Mouse (Mus musculus) right cerebral cortex, postnatal 4 days (tissue): ENCODE results near the gene Slc44a4.

ENCODE experiments used
- DNase-seq: peaks from one replicate; pipeline ENCODE4 v3.0.0-alpha.2; 2022

The Slc44a4 gene

GRCm38 (mm10) chr17:34913930-34914665 is at the start of gene Slc44a4:
Slc44a4 (plus strand) TSS chr17:34914466.
- DNase-seq: no peak

GRCm38 (mm10) chr17:34865981-34866380 is 48.3 kb upstream of the Slc44a4 start:
- DNase-seq: no peak

GRCm38 (mm10) chr17:34874321-34874720 is 39.9 kb upstream of the Slc44a4 start:
- DNase-seq: no peak

GRCm38 (mm10) chr17:34879336-34879879 is 34.9 kb upstream of the Slc44a4 start, which contains the start of gene Zbtb12:
Zbtb12 (plus strand) TSS chr17:34879483.
- no peak for DNase-seq

GRCm38 (mm10) chr17:34881166-34881565 is 33.1 kb upstream of the Slc44a4 start:
- no peak for DNase-seq

- DNase-seq: no peak
Measured at GRCm38 (mm10) chr17:34881683-34882310, 32.5 kb upstream of the Slc44a4 start, which contains the start of gene Gm20547. Gm20547 (minus strand) TSS chr17:34882042.

- DNase-seq: no peak
Measured at GRCm38 (mm10) chr17:34883332-34883731, 30.9 kb upstream of the Slc44a4 start.

GRCm38 (mm10) chr17:34884704-34885103 is 29.6 kb upstream of the Slc44a4 start:
- no peak for DNase-seq

GRCm38 (mm10) chr17:34885615-34886014 is 28.7 kb upstream of the Slc44a4 start:
- DNase-seq: no peak

GRCm38 (mm10) chr17:34887942-34888341 is 26.3 kb upstream of the Slc44a4 start:
- no peak for DNase-seq

- DNase-seq: no peak
Measured at GRCm38 (mm10) chr17:34890074-34890743, 24.1 kb upstream of the Slc44a4 start.

GRCm38 (mm10) chr17:34891377-34891776 is 22.9 kb upstream of the Slc44a4 start:
- DNase-seq: no peak

- no peak for DNase-seq
Measured at GRCm38 (mm10) chr17:34893072-34893824, 21.0 kb upstream of the Slc44a4 start.

GRCm38 (mm10) chr17:34894074-34894597 is 20.1 kb upstream of the Slc44a4 start:
- peak; percentile 98 for DNase-seq

- peak; percentile 66 for DNase-seq
Measured at GRCm38 (mm10) chr17:34894801-34895530, 19.3 kb upstream of the Slc44a4 start.

GRCm38 (mm10) chr17:34895724-34896123 is 18.5 kb upstream of the Slc44a4 start:
- no peak for DNase-seq

- no peak for DNase-seq
Measured at GRCm38 (mm10) chr17:34896366-34896765, 17.9 kb upstream of the Slc44a4 start.

GRCm38 (mm10) chr17:34897373-34898159 is 16.7 kb upstream of the Slc44a4 start:
- peak; percentile 64 for DNase-seq

- DNase-seq: peak; percentile 83
Measured at GRCm38 (mm10) chr17:34898160-34898586, 16.1 kb upstream of the Slc44a4 start, which contains the start of the genes C2 and Ehmt2. C2 (minus strand) TSS chr17:34898265. Ehmt2 (plus strand) TSS chr17:34898469.

GRCm38 (mm10) chr17:34898706-34899052 is 15.6 kb upstream of the Slc44a4 start:
- DNase-seq: peak; percentile 60
